In genomic region chr4:107094484-107095187, GRCm38 (mm10) we compare ENCODE assay signal across 24 mouse cellular contexts. TPM values are rescaled to one million over a fixed set of nuclear protein-coding genes. Genes with fewer than 3 reads are reported as not detected.
DNase-seq lines count a peak whose midpoint lies in the region; ATAC-seq lines count a peak whose summit lies in the region.
"Had no signal": no experiment of that assay in that cellular context is flagged by ENCODE, and none has a peak within 500 bp of the region (broad histone marks: within the 10 kb centered on the region; RNA-seq: fewer than 3 reads in every experiment).

No protein-coding gene starts in this region.

- WGBS in heart, embryonic 10.5 days, result 76% methylated on average over 16 of the region's 16 CpGs
- WGBS in kidney, embryonic 16.5 days, result 76% methylated on average over 16 of the region's 16 CpGs
- WGBS in embryonic facial prominence, embryonic 11.5 days, result 53% methylated on average over 16 of the region's 16 CpGs

- no peaks in the 10 kb centered on the region for H3K36me3 ChIP-seq in heart, embryonic 10.5 days
- H3K36me3 ChIP-seq in kidney, embryonic 16.5 days (ENCODE audit: insufficient read depth, low read length), result no peaks in the 10 kb centered on the region
- no peaks in the 10 kb centered on the region for H3K36me3 ChIP-seq in embryonic facial prominence, embryonic 11.5 days (replicated peaks; ENCODE audit: control insufficient read depth, insufficient read depth, low read depth, low read length)
- H3K36me3 ChIP-seq: kidney, embryonic 15.5 days; neural tube, embryonic 13.5 days had no signal

- ATAC-seq in kidney, embryonic 16.5 days (ENCODE audit: low FRiP score, low TSS enrichment), result no peak
- no peak for ATAC-seq in embryonic facial prominence, embryonic 11.5 days (replicated peaks; ENCODE audit: insufficient number of reproducible peaks, low FRiP score, low TSS enrichment, low read depth)
- ATAC-seq in megakaryocyte progenitor cell, adult 5-6 weeks (replicated peaks; ENCODE audit: poor library complexity), result peak; percentile 22; the same call in 1 of the 2 replicates
- ATAC-seq: forebrain, embryonic 16.5 days; midbrain, embryonic 16.5 days had no signal

- H3K4me2 ChIP-seq in kidney, embryonic 16.5 days (replicated peaks; ENCODE audit: low read depth, low read length), result no peak overlapping the region
- H3K4me2 ChIP-seq in embryonic facial prominence, embryonic 11.5 days (ENCODE audit: low read depth, low read length), result no peak overlapping the region
- H3K4me2 ChIP-seq: hindbrain, embryonic 14.5 days; kidney, embryonic 15.5 days; liver, embryonic 11.5 days; lung, embryonic 14.5 days; neural tube, embryonic 13.5 days had no signal

- peak overlapping the region; percentile 69 for H3K27ac ChIP-seq in heart, embryonic 10.5 days
- no peak overlapping the region for H3K27ac ChIP-seq in kidney, embryonic 16.5 days (ENCODE audit: low read length)
- H3K27ac ChIP-seq in embryonic facial prominence, embryonic 11.5 days (replicated peaks; ENCODE audit: low read depth, low read length), result no peak overlapping the region
- H3K27ac ChIP-seq: hindbrain, embryonic 14.5 days; kidney, embryonic 15.5 days had no signal

- peaks cover 30% of the 10 kb centered on the region for H3K4me1 ChIP-seq in heart, embryonic 10.5 days
- H3K4me1 ChIP-seq in kidney, embryonic 16.5 days (ENCODE audit: insufficient read depth, low read length), result peaks cover 6% of the 10 kb centered on the region; the same call in 1 of the 2 replicates
- H3K4me1 ChIP-seq in embryonic facial prominence, embryonic 11.5 days (ENCODE audit: control insufficient read depth, insufficient read depth, low read length), result no peaks in the 10 kb centered on the region; the same call in 1 of the 2 replicates

- H3K9me3 ChIP-seq in heart, embryonic 10.5 days, result no peaks in the 10 kb centered on the region
- no peaks in the 10 kb centered on the region for H3K9me3 ChIP-seq in kidney, embryonic 16.5 days (ENCODE audit: low read length)
- H3K9me3 ChIP-seq in embryonic facial prominence, embryonic 11.5 days (replicated peaks; ENCODE audit: control insufficient read depth, low read length), result no peaks in the 10 kb centered on the region
- H3K9me3 ChIP-seq: kidney, embryonic 15.5 days; neural tube, embryonic 13.5 days had no signal

- DNase-seq in heart, embryonic 10.5 days (ENCODE audit: low spot score), result no peak
- no peak for DNase-seq in heart, adult 9 months (ENCODE audit: low spot score in 2 of 2)
- peak; percentile 19 to 25 for DNase-seq in kidney, postnatal 36 days
- peak; percentile 79 for DNase-seq in embryonic facial prominence, embryonic 11.5 days (ENCODE audit: low spot score)
- DNase-seq in ovary, adult 18-20 months (ENCODE audit: low spot score), result no peak
- no peak for DNase-seq in thymus, postnatal 4 days
- DNase-seq: cerebellum, adult 11 months; lung, embryonic 14.5 days; thymus, adult 2 months had no signal

- no peak overlapping the region for H3K9ac ChIP-seq in kidney, embryonic 16.5 days (replicated peaks; ENCODE audit: low read length)
- H3K9ac ChIP-seq in embryonic facial prominence, embryonic 11.5 days (replicated peaks; ENCODE audit: low read length), result no peak overlapping the region
- H3K9ac ChIP-seq: hindbrain, embryonic 14.5 days; kidney, embryonic 15.5 days; lung, embryonic 14.5 days; neural tube, embryonic 13.5 days had no signal

- peaks cover 31% of the 10 kb centered on the region for H3K27me3 ChIP-seq in heart, embryonic 10.5 days (ENCODE audit: insufficient read depth, poor library complexity, severe bottlenecking)
- H3K27me3 ChIP-seq in kidney, embryonic 16.5 days (ENCODE audit: insufficient read depth, low read length), result no peaks in the 10 kb centered on the region
- no peaks in the 10 kb centered on the region for H3K27me3 ChIP-seq in embryonic facial prominence, embryonic 11.5 days (ENCODE audit: control insufficient read depth, insufficient read depth, low read length)
- H3K27me3 ChIP-seq: neural tube, embryonic 13.5 days had no signal

- H3K4me3 ChIP-seq in heart, embryonic 10.5 days, result no peak overlapping the region
- H3K4me3 ChIP-seq in kidney, embryonic 16.5 days (ENCODE audit: low read length), result no peak overlapping the region
- H3K4me3 ChIP-seq in embryonic facial prominence, embryonic 11.5 days (ENCODE audit: low read depth, low read length), result no peak overlapping the region
- H3K4me3 ChIP-seq: kidney, embryonic 15.5 days; neural tube, embryonic 13.5 days had no signal

RNA-seq across cellular contexts. Expression of gene Cdcp2, which starts 2.1 kb away (rescaled TPM):
- not detected in 2 replicates for polyA plus RNA-seq in heart, embryonic 10.5 days (2016; fragmentation: Nextera tagmentation; extraction: Ambion mirVana)
- 0.17 and 0.24 TPM in 2 replicates for polyA plus RNA-seq in kidney, embryonic 16.5 days (2015; fragmentation: Nextera tagmentation; extraction: Ambion mirVana)
- polyA plus RNA-seq in embryonic facial prominence, embryonic 11.5 days (2014; fragmentation: Nextera tagmentation; extraction: Ambion mirVana), result not detected in 2 replicates
- not detected in 2 replicates for total RNA-seq in megakaryocyte progenitor cell, adult 5-6 weeks (2015)
- not detected in 2 replicates for total RNA-seq in megakaryocyte progenitor cell, adult 5-6 weeks (2017)
- total RNA-seq: adrenal gland, adult 18-20 months; gastrocnemius, adult 8-10 months; layer of hippocampus, postnatal 10 days; left cerebral cortex, postnatal 10 days had no signal
- polyA plus RNA-seq: forebrain, embryonic 16.5 days; heart, embryonic 14.5 days; hindbrain, embryonic 14.5 days; liver, embryonic 11.5 days; lung, embryonic 14.5 days; midbrain, embryonic 16.5 days; neural tube, embryonic 13.5 days; small intestine, adult 2 months; stomach, embryonic 14.5 days had no signal

RNA-seq across cellular contexts. Expression of gene Cyb5rl, which starts 27.8 kb away (rescaled TPM):
- 5.1 and 7.3 TPM in 2 replicates for polyA plus RNA-seq in heart, embryonic 10.5 days (2016; fragmentation: Nextera tagmentation; extraction: Ambion mirVana)
- 13.4 and 14.4 TPM in 2 replicates for polyA plus RNA-seq in kidney, embryonic 16.5 days (2015; fragmentation: Nextera tagmentation; extraction: Ambion mirVana)
- 5.5 and 5.6 TPM in 2 replicates for polyA plus RNA-seq in embryonic facial prominence, embryonic 11.5 days (2014; fragmentation: Nextera tagmentation; extraction: Ambion mirVana)
- 2.7 and 3.5 TPM in 2 replicates for total RNA-seq in megakaryocyte progenitor cell, adult 5-6 weeks (2015)
- total RNA-seq in megakaryocyte progenitor cell, adult 5-6 weeks (2017), result 6.2 and 6.5 TPM in 2 replicates

RNA-seq across cellular contexts. Expression of gene Mrpl37, which starts 28.0 kb away (rescaled TPM):
- 117 and 120 TPM in 2 replicates for polyA plus RNA-seq in heart, embryonic 10.5 days (2016; fragmentation: Nextera tagmentation; extraction: Ambion mirVana)
- polyA plus RNA-seq in kidney, embryonic 16.5 days (2015; fragmentation: Nextera tagmentation; extraction: Ambion mirVana), result 120 and 121 TPM in 2 replicates
- 120 and 122 TPM in 2 replicates for polyA plus RNA-seq in embryonic facial prominence, embryonic 11.5 days (2014; fragmentation: Nextera tagmentation; extraction: Ambion mirVana)
- total RNA-seq in megakaryocyte progenitor cell, adult 5-6 weeks (2015), result 70.2 and 77.7 TPM in 2 replicates
- total RNA-seq in megakaryocyte progenitor cell, adult 5-6 weeks (2017), result 60.2 and 60.6 TPM in 2 replicates

Comparison
In these comparisons a context has a peak if more than half of its experiments do, and no peak if none do; other contexts are left out.
1. DNase-seq: peak in kidney, postnatal 36 days (2 of 2) and embryonic facial prominence, embryonic 11.5 days (single experiment); none in heart, embryonic 10.5 days (single experiment), heart, adult 9 months (0 of 2), ovary, adult 18-20 months (single experiment) and thymus, postnatal 4 days (single experiment).